Mouse (Mus musculus) MEL (cell line): ENCODE measurements at regions not wholly inside any gene's neighbourhood (a gene's known extent, or its start where the extent isn't known, plus 50 kb on each side); places are given as distances from the start of the nearest gene placed in this dataset.

Experiments used
- DNase-seq: peaks from one replicate; pipeline ENCODE4 v3.0.0; 2011; ENCODE audit warnings: low read depth, low spot score
- H3K27ac ChIP-seq: 2 replicates; pipeline ENCODE4 v1.5.1; 2012; ENCODE audit warnings: low read depth, mild to moderate bottlenecking, control low read depth, low read length, moderate library complexity; ENCODE audit not compliant: control insufficient read depth
- H3K27me3 ChIP-seq, 2 experiments: fragments of 150-350 bp in 1 of 2; sonication (generic) in 1 of 2; 2 replicates each; pipeline ENCODE4 v1.6.1; 2012; ENCODE audit warnings: low read length in 2 of 2, mild to moderate bottlenecking in 2 of 2, improper control_type of control experiment in 1 of 2, moderate library complexity in 1 of 2; ENCODE audit not compliant: insufficient read depth in 2 of 2, control insufficient read depth in 1 of 2
- H3K36me3 ChIP-seq, 2 experiments: 2 replicates each; pipeline ENCODE4 v1.6.1; 2012 to 2014; ENCODE audit warnings: low read length in 2 of 2, improper control_type of control experiment in 1 of 2, inconsistent platforms in 1 of 2, mild to moderate bottlenecking in 1 of 2; ENCODE audit not compliant: insufficient read depth in 2 of 2, control insufficient read depth in 1 of 2
- H3K4me1 ChIP-seq, 2 experiments: fragments of 150-350 bp in 1 of 2; sonication (generic) in 1 of 2; 2 replicates each; pipeline ENCODE4 v1.6.1; 2012; ENCODE audit warnings: low read length in 2 of 2, improper control_type of control experiment in 1 of 2, mild to moderate bottlenecking in 1 of 2; ENCODE audit not compliant: insufficient read depth in 2 of 2, control insufficient read depth in 1 of 2
- H3K4me3 ChIP-seq, 2 experiments: fragments of 150-350 bp in 1 of 2; sonication (generic) in 1 of 2; 2 replicates each; pipeline ENCODE4 v1.5.1; 2012; ENCODE audit warnings: low read depth in 2 of 2, low read length in 2 of 2, mild to moderate bottlenecking in 2 of 2, moderate library complexity in 2 of 2, control low read depth in 1 of 2, improper control_type of control experiment in 1 of 2; ENCODE audit not compliant: control insufficient read depth in 1 of 2, insufficient read depth in 1 of 2
- H3K79me2 ChIP-seq: 2 replicates; pipeline ENCODE4 v1.6.1; 2012; ENCODE audit warnings: mild to moderate bottlenecking, low read length, moderate library complexity; ENCODE audit not compliant: control insufficient read depth, poor library complexity, insufficient read depth
- H3K9ac ChIP-seq: 2 replicates; pipeline ENCODE4 v1.6.1; 2012; ENCODE audit warnings: low read depth, mild to moderate bottlenecking, control low read depth, low read length, moderate library complexity; ENCODE audit not compliant: control insufficient read depth, poor library complexity, severe bottlenecking
- H3K9me3 ChIP-seq: fragments of 150-350 bp; sonication (generic); replicated peaks from 2 replicates; pipeline ENCODE4 v1.6.1; 2012; ENCODE audit warnings: mild to moderate bottlenecking, low read length, improper control_type of control experiment, moderate library complexity; ENCODE audit not compliant: insufficient read depth
- E2F4 ChIP-seq: IDR thresholded peaks from 2 replicates; pipeline ENCODE4 v1.6.1; 2011; ENCODE audit warnings: low read depth, low read length, improper control_type of control experiment, borderline replicate concordance
- ELF1 ChIP-seq: IDR thresholded peaks from 2 replicates; pipeline ENCODE4 v1.6.1; 2014; ENCODE audit warnings: low read depth, mild to moderate bottlenecking, inconsistent platforms, low read length, improper control_type of control experiment, moderate library complexity
- EP300 ChIP-seq, 2 experiments: IDR thresholded peaks; 2 replicates each; pipeline ENCODE4 v1.6.1; 2011; ENCODE audit warnings: improper control_type of control experiment in 2 of 2, low read length in 2 of 2, low read depth in 1 of 2, mild to moderate bottlenecking in 1 of 2
- GABPA ChIP-seq: IDR thresholded peaks from 2 replicates; pipeline ENCODE4 v1.6.1; 2012; ENCODE audit warnings: low read depth, mild to moderate bottlenecking, inconsistent platforms, low read length, improper control_type of control experiment, moderate library complexity
- KAT2A ChIP-seq: conservative IDR thresholded peaks from 2 replicates; pipeline ENCODE4 v1.6.1; 2012; ENCODE audit warnings: low read depth, low read length, improper control_type of control experiment, inconsistent platforms
- MAX ChIP-seq: IDR thresholded peaks from 2 replicates; pipeline ENCODE4 v1.6.1; 2011; ENCODE audit warnings: low read length, improper control_type of control experiment
- MXI1 ChIP-seq: IDR thresholded peaks from 2 replicates; pipeline ENCODE4 v1.6.1; 2011; ENCODE audit warnings: mild to moderate bottlenecking, low read depth, low read length, improper control_type of control experiment
- MYB ChIP-seq: IDR thresholded peaks from 2 replicates; pipeline ENCODE4 v1.6.1; 2011; ENCODE audit warnings: mild to moderate bottlenecking, low read depth, low read length, improper control_type of control experiment
- MYC ChIP-seq: IDR thresholded peaks from 2 replicates; pipeline ENCODE4 v1.6.1; 2011; ENCODE audit warnings: low read depth, mild to moderate bottlenecking, low read length, improper control_type of control experiment, moderate library complexity
- POLR2A ChIP-seq, 2 experiments: IDR thresholded peaks; 2 replicates each; pipeline ENCODE4 v1.6.1; 2011 to 2012; ENCODE audit warnings: low read length in 2 of 2, mild to moderate bottlenecking in 2 of 2, control low read depth in 1 of 2, improper control_type of control experiment in 1 of 2, low read depth in 1 of 2, moderate library complexity in 1 of 2; ENCODE audit not compliant: control insufficient read depth in 1 of 2, insufficient read depth in 1 of 2, poor library complexity in 1 of 2
- POLR2AphosphoS2 ChIP-seq: IDR thresholded peaks from 2 replicates; pipeline ENCODE4 v1.6.1; 2011; ENCODE audit warnings: low read length, improper control_type of control experiment
- RAD21 ChIP-seq: IDR thresholded peaks from 2 replicates; pipeline ENCODE4 v1.6.1; 2011; ENCODE audit warnings: mild to moderate bottlenecking, low read depth, low read length, improper control_type of control experiment
- SIN3A ChIP-seq: IDR thresholded peaks from 2 replicates; pipeline ENCODE4 v1.6.1; 2012; ENCODE audit warnings: low read length, improper control_type of control experiment, inconsistent platforms
- SMC3 ChIP-seq: IDR thresholded peaks from 2 replicates; pipeline ENCODE4 v1.6.1; 2011; ENCODE audit warnings: low read depth, low read length, improper control_type of control experiment
- TBP ChIP-seq: IDR thresholded peaks from 2 replicates; pipeline ENCODE4 v1.8.0; 2011; ENCODE audit warnings: low read depth, low read length, improper control_type of control experiment
- TCF12 ChIP-seq: IDR thresholded peaks from 2 replicates; pipeline ENCODE4 v1.6.1; 2014; ENCODE audit warnings: low read depth, mild to moderate bottlenecking, inconsistent platforms, low read length, improper control_type of control experiment, moderate library complexity
- ZC3H11A ChIP-seq: IDR thresholded peaks from 2 replicates; pipeline ENCODE4 v1.6.1; 2012; ENCODE audit warnings: low read depth, mild to moderate bottlenecking, inconsistent platforms, low read length, improper control_type of control experiment
- ZMIZ1 ChIP-seq: IDR thresholded peaks from 2 replicates; pipeline ENCODE4 v1.6.1; 2012; ENCODE audit warnings: low read depth, mild to moderate bottlenecking, inconsistent platforms, low read length, improper control_type of control experiment, moderate library complexity

GRCm38 (mm10) chr9:14143988-14144387 is 130.9 kb upstream of the Sesn3 start:
- Histone ChIP-seq H3K36me3 (no peaks in the 10 kb centered on the region), H3K79me2 (no peaks in the 10 kb centered on the region), H3K9me3 (no peaks in the 10 kb centered on the region), H3K4me1 (peaks cover 2 to 3% of the 10 kb centered on the region in 2 experiments; a peak in 1 of 4 replicates), H3K27me3 (peaks cover 0 to 2% of the 10 kb centered on the region in 2 experiments; a peak in 1 of 4 replicates), H3K9ac (no peak overlapping the region), H3K4me3 (no peak overlapping the region), H3K27ac (no peak overlapping the region)
- TF ChIP-seq POLR2A (IDR thresholded peaks at IDR 0.05; ENCODE audit: control insufficient read depth in 1 of 2, insufficient read depth in 1 of 2, low read depth in 1 of 2, low read length in 2 of 2, poor library complexity in 1 of 2) (no peak), ZC3H11A (no peak), ELF1 (0 out of 2 replicates have a peak, but pooled peaks have one; percentile 23), ZMIZ1 (no peak)
- DNase-seq, result peak; percentile 51

- Histone ChIP-seq H3K4me1 (0 out of 4 replicates have a peak, but pooled peaks cover 0 to 3% of the 10 kb centered on the region in 2 experiments), H3K27me3 (peaks cover 0 to 2% of the 10 kb centered on the region in 2 experiments; a peak in 1 of 4 replicates), H3K79me2 (no peaks in the 10 kb centered on the region), H3K9ac (no peak overlapping the region), H3K9me3 (no peaks in the 10 kb centered on the region), H3K4me3 (no peak overlapping the region), H3K36me3 (no peaks in the 10 kb centered on the region), H3K27ac (no peak overlapping the region)
- DNase-seq, result peak; percentile 57
- TF ChIP-seq SMC3, result no peak
- no peak for TF ChIP-seq KAT2A
- no peak for TF ChIP-seq MYC
- 0 out of 2 replicates have a peak, but pooled peaks have one; percentile 9 for TF ChIP-seq TBP
Observed at GRCm38 (mm10) chr9:14147088-14147487, 127.8 kb upstream of the Sesn3 start.

- Histone ChIP-seq H3K79me2 (no peaks in the 10 kb centered on the region), H3K9me3 (no peaks in the 10 kb centered on the region), H3K27ac (no peak overlapping the region), H3K4me3 (no peak overlapping the region), H3K36me3 (no peaks in the 10 kb centered on the region), H3K9ac (no peak overlapping the region), H3K27me3 (peaks cover 0 to 2% of the 10 kb centered on the region in 2 experiments; a peak in 1 of 4 replicates), H3K4me1 (0 out of 4 replicates have a peak, but pooled peaks cover 0 to 3% of the 10 kb centered on the region in 2 experiments)
- TF ChIP-seq RAD21, result no peak
- no peak for TF ChIP-seq SIN3A
- TF ChIP-seq TCF12, result no peak
- TF ChIP-seq MYB, result no peak
- no peak for TF ChIP-seq E2F4
- TF ChIP-seq MXI1, result no peak
- TF ChIP-seq GABPA, result no peak
- no peak for TF ChIP-seq POLR2AphosphoS2
- TF ChIP-seq EP300 (IDR thresholded peaks at IDR 0.05; ENCODE audit: low read depth in 1 of 2, low read length in 2 of 2), result no peak
- TF ChIP-seq MYC, result no peak
- no peak for TF ChIP-seq ELF1
- no peak for TF ChIP-seq KAT2A
- TF ChIP-seq MAX, result no peak
- no peak for TF ChIP-seq SMC3
- DNase-seq, result no peak
Observed at GRCm38 (mm10) chr9:14147731-14148130, 127.1 kb upstream of the Sesn3 start.
